Mouse (Mus musculus): Measurements from ENCODE around the gene Tmem87a. TPM values are rescaled to one million over a fixed set of nuclear protein-coding genes. Genes with fewer than 3 reads are reported as not detected.

Tmem87a gene
- polyA plus RNA-seq, 1 experiment from 2014 or later = 11.1 TPM

DNA sequence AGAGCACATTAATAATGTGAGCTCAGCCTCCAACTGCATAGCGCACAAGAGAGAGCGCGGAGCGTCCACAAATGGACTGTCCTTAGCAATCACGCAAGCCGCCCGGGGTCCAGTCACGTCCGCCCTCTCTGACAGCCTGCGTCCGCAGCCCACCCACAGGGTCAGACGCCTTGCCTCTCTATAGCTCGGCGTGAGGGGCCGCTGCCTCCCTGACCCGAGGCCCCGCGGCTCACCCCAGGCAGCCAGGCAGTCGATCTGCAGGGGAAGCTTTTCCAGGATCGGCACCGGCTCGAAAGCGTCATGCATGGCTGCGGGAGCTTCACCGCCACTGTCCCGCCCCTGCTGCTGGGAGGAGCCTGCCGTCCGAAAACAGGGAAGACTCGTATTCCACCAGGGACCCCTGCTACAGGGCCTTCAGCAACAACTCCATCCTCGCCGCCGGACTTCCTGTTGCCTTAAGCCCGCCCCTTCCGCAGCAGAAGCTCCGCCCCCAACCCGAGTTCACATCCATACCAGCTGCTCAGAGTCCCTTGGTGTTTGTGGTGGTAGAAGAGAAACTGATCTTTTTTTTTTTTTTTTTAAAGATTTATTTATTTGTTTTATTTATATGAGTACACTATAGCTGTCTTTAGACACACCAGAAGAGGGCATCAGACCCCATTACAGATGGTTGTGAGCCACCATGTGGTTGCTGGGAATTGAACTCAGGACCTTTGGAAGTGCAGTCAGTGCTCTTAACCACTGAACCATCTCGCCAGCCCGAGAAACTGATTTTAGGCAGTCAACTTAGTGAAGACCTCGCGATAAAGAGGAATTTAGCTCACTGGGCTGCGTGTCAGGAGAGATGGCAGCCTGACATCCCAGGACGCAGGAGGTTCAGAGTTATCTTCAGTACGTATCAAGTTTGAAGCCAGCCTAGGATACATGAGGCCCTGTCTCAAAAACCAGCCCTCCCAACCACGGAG, 50.9 kb downstream of the Tmem87a start, which contains the start of gene Vps39:
TSS of gene Vps39 (minus strand) at position 456 of the 965 bp plus-strand sequence.
- Histone ChIP-seq H3K4me2 (peak within 1 kb of the TSS; percentile 65), H3K36me3 (peaks cover 46% of the 10 kb centered on the region), H3K27me3 (no peaks in the 10 kb centered on the region), H3K9ac (peak within 1 kb of the TSS; percentile 85), H3K27ac (peak within 1 kb of the TSS; percentile 76), H3K9me3 (no peaks in the 10 kb centered on the region), H3K4me3 (peak within 1 kb of the TSS; percentile 93), H3K4me1 (peaks cover 7% of the 10 kb centered on the region)
- ATAC-seq (ENCODE audit: insufficient number of reproducible peaks, low FRiP score, low TSS enrichment, low read depth) = peak; percentile 91
- 12% methylated on average over 44 of the region's 44 CpGs for WGBS

DNA sequence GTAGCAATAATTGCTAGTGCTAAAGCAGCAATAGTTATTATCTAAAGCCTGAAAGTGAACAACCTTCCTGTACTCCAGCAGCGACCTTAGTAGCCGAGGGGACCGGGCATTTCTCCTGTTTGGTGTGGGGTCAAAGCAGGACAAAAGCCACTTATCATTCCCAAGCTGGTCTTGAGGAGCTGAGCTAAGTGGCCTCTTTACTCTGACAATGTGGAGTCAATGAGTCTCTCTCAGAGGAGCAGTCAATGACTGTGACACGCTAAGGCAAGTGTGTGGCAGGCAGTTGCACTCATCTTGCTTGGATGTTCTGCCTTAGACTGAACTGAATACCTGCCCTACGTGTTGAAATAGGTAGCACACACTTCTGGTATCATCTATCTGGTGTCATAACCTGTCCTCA, 52.6 kb downstream of the Tmem87a start:
- Histone ChIP-seq H3K4me2 (no peak overlapping the region), H3K27ac (no peak overlapping the region), H3K4me1 (peaks cover 7% of the 10 kb centered on the region), H3K36me3 (peaks cover 48% of the 10 kb centered on the region), H3K27me3 (no peaks in the 10 kb centered on the region), H3K9ac (no peak overlapping the region), H3K4me3 (no peak overlapping the region), H3K9me3 (no peaks in the 10 kb centered on the region)
- 86% methylated on average over 5 of the region's 5 CpGs for WGBS
- no peak for ATAC-seq (ENCODE audit: insufficient number of reproducible peaks, low FRiP score, low TSS enrichment, low read depth)

DNA sequence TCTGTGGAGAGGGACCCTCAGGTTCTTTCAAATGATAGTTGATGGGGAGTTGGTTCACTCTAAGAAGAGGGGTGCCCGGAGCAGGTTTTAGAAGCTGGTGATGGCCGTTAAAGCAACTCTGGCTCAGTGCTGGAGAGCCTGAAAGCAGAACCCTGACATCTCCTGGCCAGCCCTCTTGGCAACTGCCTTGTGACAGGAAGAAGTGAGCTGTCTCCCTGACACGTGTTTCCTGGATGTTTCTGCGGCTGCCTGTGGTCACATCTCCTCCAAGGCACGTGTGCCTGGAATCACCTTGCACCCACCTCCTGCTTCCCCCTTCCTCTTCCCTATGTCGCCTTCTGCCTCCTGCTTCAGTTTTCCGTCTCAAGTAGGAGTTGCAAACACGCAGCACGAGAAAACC, 55.8 kb downstream of the Tmem87a start:
- no peak overlapping the region for H3K4me2 ChIP-seq
- peaks cover 55% of the 10 kb centered on the region for H3K36me3 ChIP-seq
- no peak for ATAC-seq (ENCODE audit: insufficient number of reproducible peaks, low FRiP score, low TSS enrichment, low read depth)

DNA sequence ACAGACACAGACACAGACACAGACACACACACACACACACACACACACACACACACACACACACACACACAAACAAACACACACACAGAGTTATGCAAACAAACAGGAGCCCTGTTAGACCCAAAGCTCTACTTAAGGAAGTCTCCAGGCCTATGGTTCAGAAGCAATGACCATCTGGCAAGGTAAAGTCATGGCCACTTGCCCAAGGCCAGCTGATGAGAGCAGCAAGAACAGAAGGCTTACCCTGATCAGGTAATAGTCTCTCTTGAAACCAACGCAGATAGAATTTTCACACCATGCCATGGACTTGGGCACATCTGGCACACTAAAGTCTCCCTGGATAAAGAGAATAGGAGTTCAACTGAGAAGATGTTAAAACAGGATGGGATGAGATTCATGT, 62.2 kb downstream of the Tmem87a start:
- H3K4me2 ChIP-seq = no peak overlapping the region
- no peak for ATAC-seq (ENCODE audit: insufficient number of reproducible peaks, low FRiP score, low TSS enrichment, low read depth)
- no peak overlapping the region for H3K27ac ChIP-seq
- H3K9me3 ChIP-seq = no peaks in the 10 kb centered on the region
- WGBS = 89% methylated on average over 1 of the region's 1 CpGs
- peaks cover 89% of the 10 kb centered on the region for H3K36me3 ChIP-seq
- no peaks in the 10 kb centered on the region for H3K27me3 ChIP-seq
- no peak overlapping the region for H3K9ac ChIP-seq
- H3K4me3 ChIP-seq = no peak overlapping the region
- H3K4me1 ChIP-seq = no peaks in the 10 kb centered on the region

More for the DNA sequence above, 55.8 kb downstream of the Tmem87a start:
- 77% methylated on average over 9 of the region's 9 CpGs for WGBS
- no peaks in the 10 kb centered on the region for H3K9me3 ChIP-seq
- no peak overlapping the region for H3K9ac ChIP-seq
- no peak overlapping the region for H3K4me3 ChIP-seq
- no peak overlapping the region for H3K27ac ChIP-seq
- peaks cover 7% of the 10 kb centered on the region for H3K4me1 ChIP-seq
- no peaks in the 10 kb centered on the region for H3K27me3 ChIP-seq

- WGBS = 62% methylated on average over 2 of the region's 2 CpGs
- Histone ChIP-seq H3K4me2 (no peak overlapping the region), H3K4me1 (no peaks in the 10 kb centered on the region), H3K27me3 (no peaks in the 10 kb centered on the region), H3K27ac (no peak overlapping the region), H3K9me3 (no peaks in the 10 kb centered on the region), H3K36me3 (peaks cover 84% of the 10 kb centered on the region), H3K9ac (no peak overlapping the region), H3K4me3 (no peak overlapping the region)
- no peak for ATAC-seq (ENCODE audit: insufficient number of reproducible peaks, low FRiP score, low TSS enrichment, low read depth)
Measured at GRCm38 (mm10) chr2:120337886-120338285, 66.0 kb downstream of the Tmem87a start.

DNA sequence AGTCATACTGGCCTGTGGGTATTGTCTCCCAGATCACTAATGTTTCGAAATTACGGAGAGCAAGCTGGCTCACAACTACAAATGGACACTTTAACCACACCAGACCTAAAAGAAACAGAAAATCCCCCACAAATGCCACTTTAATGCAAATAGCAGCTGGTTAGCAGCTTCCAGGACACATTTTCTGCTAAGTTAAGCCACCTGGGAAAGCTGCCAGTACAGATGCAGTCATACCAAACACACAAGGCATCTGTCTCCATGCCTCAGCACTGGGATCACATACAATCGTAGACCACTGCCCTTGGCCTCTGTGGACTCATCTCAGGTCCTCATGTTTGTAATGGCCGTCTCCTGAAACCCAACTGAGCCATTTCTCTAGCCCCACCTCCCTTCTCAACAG, 72.3 kb downstream of the Tmem87a start:
- no peak overlapping the region for H3K4me3 ChIP-seq
- no peak for ATAC-seq (ENCODE audit: insufficient number of reproducible peaks, low FRiP score, low TSS enrichment, low read depth)
- H3K9ac ChIP-seq = no peak overlapping the region
- WGBS = 79% methylated on average over 4 of the region's 4 CpGs
- no peaks in the 10 kb centered on the region for H3K9me3 ChIP-seq
- peaks cover 76% of the 10 kb centered on the region for H3K36me3 ChIP-seq
- no peak overlapping the region for H3K27ac ChIP-seq
- H3K4me2 ChIP-seq = no peak overlapping the region
- no peaks in the 10 kb centered on the region for H3K27me3 ChIP-seq
- H3K4me1 ChIP-seq = 0 out of 2 replicates have a peak, but pooled peaks cover 2% of the 10 kb centered on the region

- Histone ChIP-seq H3K9me3 (no peaks in the 10 kb centered on the region), H3K27ac (no peak overlapping the region), H3K4me1 (peaks cover 5% of the 10 kb centered on the region; the same call in 1 of the 2 replicates), H3K27me3 (no peaks in the 10 kb centered on the region), H3K36me3 (peaks cover 37% of the 10 kb centered on the region), H3K9ac (no peak overlapping the region), H3K4me3 (no peak overlapping the region), H3K4me2 (no peak overlapping the region)
- WGBS = 56% methylated on average over 4 of the region's 4 CpGs
- ATAC-seq (ENCODE audit: insufficient number of reproducible peaks, low FRiP score, low TSS enrichment, low read depth) = no peak
Measured at GRCm38 (mm10) chr2:120315077-120315476, 88.8 kb downstream of the Tmem87a start.

DNA sequence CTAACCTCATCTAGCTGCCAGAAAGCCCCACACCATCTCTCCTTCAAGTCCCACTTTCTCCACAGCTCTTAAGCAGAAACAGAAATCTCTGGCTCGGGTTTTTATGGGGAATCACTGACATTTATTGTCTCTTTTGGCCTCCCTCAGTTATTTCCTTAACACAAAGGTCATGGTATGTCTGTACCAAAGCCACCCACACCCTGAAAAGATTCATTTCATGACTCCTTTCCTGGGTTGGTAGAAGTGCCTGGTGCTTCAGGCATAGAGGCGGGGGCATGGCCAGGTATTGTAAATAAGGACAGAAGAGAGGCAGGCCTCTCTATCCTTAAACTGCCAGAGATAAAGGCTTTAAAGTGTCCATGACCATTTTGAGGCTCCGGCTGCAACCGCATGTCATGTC, 89.4 kb downstream of the Tmem87a start:
- no peaks in the 10 kb centered on the region for H3K27me3 ChIP-seq
- no peak overlapping the region for H3K9ac ChIP-seq
- H3K36me3 ChIP-seq = peaks cover 35% of the 10 kb centered on the region
- no peak overlapping the region; the same call in 1 of the 2 replicates for H3K27ac ChIP-seq
- no peak overlapping the region for H3K4me2 ChIP-seq
- H3K4me3 ChIP-seq = no peak overlapping the region
- WGBS = 67% methylated on average over 4 of the region's 4 CpGs
- peaks cover 5% of the 10 kb centered on the region; the same call in 1 of the 2 replicates for H3K4me1 ChIP-seq
- H3K9me3 ChIP-seq = no peaks in the 10 kb centered on the region
- ATAC-seq (ENCODE audit: insufficient number of reproducible peaks, low FRiP score, low TSS enrichment, low read depth) = no peak

DNA sequence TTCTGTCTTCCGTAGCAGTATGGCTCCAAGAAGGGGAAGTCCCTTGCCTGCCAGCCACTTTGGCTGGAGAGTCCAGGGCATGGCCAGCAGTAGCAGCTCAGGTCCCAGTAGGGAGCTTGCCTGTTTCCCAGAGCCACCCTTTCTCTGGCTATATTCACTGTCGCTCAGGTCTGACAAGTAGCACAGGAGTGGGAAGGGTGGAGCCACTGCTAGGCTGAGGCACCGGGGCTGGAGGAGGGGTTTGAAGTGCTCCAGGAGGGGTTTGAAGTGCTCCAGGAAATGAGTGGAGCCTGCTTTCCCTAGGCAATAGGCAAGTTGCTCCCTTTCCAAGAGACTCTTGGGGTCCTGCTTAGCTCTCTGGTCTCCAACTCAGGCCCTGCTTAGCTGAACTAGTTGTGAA, 89.9 kb downstream of the Tmem87a start, which contains the start of gene Pla2g4f:
TSS of gene Pla2g4f (minus strand) at position 190 of the 400 bp plus-strand sequence.
- H3K27ac ChIP-seq = no peak within 1 kb of the TSS; the same call in 1 of the 2 replicates
- no peak within 1 kb of the TSS for H3K9ac ChIP-seq
- H3K27me3 ChIP-seq = no peaks in the 10 kb centered on the region
- ATAC-seq (ENCODE audit: insufficient number of reproducible peaks, low FRiP score, low TSS enrichment, low read depth) = no peak
- 31% methylated on average over 3 of the region's 3 CpGs for WGBS
- H3K4me1 ChIP-seq = peaks cover 5% of the 10 kb centered on the region; the same call in 1 of the 2 replicates
- H3K9me3 ChIP-seq = no peaks in the 10 kb centered on the region
- H3K4me2 ChIP-seq = no peak within 1 kb of the TSS
- H3K4me3 ChIP-seq = no peak within 1 kb of the TSS
- H3K36me3 ChIP-seq = peaks cover 30% of the 10 kb centered on the region

DNA sequence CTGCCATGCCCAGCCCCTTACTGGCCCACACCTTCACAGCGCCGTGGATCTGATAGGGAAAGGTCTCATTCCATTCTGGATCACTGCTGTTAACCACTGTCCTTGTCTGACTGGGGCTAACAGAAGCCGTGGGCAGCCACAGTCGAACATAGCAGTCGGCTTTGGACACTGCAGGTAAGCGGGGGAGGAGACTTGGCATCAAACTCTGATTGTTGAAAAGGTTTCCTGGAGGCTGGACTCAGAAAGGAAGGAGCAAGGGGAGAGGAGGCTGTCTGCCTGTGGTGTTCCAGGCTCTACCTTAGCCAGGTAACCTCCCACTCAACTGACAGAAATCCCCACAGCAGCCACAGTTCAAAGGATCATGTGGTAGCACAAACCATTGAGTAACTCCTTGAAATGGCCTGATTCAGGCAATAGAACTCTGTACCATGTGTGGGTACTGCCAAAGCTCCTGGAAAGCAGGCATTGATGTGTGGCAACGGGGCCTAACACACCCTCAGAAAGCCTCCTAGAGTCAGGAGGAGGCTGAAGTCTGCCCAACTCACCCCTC, 91.6 kb downstream of the Tmem87a start:
- Histone ChIP-seq H3K9ac (no peak overlapping the region), H3K27me3 (no peaks in the 10 kb centered on the region), H3K4me2 (no peak overlapping the region), H3K9me3 (no peaks in the 10 kb centered on the region), H3K27ac (no peak overlapping the region), H3K4me1 (peaks cover 5% of the 10 kb centered on the region; the same call in 1 of the 2 replicates), H3K4me3 (no peak overlapping the region), H3K36me3 (peaks cover 14% of the 10 kb centered on the region)
- ATAC-seq (ENCODE audit: insufficient number of reproducible peaks, low FRiP score, low TSS enrichment, low read depth) = no peak
- WGBS = 81% methylated on average over 7 of the region's 7 CpGs

Measured in limb, embryonic 15.5 days (tissue).